Mouse (Mus musculus): ENCODE data around the gene Fmnl2.

Gene Fmnl2

GRCm38 (mm10) chr2:52955090-52955489 is 97.4 kb downstream of the Fmnl2 start:
- peak; percentile 64 to 89 for DNase-seq (ENCODE audit: low spot score in 2 of 2)

GRCm38 (mm10) chr2:52955831-52956230 is 98.2 kb downstream of the Fmnl2 start:
- no peak for DNase-seq (ENCODE audit: low spot score in 2 of 2)

GRCm38 (mm10) chr2:52957771-52958534 is 100.3 kb downstream of the Fmnl2 start:
- no peak for DNase-seq (ENCODE audit: low spot score in 2 of 2)

DNA sequence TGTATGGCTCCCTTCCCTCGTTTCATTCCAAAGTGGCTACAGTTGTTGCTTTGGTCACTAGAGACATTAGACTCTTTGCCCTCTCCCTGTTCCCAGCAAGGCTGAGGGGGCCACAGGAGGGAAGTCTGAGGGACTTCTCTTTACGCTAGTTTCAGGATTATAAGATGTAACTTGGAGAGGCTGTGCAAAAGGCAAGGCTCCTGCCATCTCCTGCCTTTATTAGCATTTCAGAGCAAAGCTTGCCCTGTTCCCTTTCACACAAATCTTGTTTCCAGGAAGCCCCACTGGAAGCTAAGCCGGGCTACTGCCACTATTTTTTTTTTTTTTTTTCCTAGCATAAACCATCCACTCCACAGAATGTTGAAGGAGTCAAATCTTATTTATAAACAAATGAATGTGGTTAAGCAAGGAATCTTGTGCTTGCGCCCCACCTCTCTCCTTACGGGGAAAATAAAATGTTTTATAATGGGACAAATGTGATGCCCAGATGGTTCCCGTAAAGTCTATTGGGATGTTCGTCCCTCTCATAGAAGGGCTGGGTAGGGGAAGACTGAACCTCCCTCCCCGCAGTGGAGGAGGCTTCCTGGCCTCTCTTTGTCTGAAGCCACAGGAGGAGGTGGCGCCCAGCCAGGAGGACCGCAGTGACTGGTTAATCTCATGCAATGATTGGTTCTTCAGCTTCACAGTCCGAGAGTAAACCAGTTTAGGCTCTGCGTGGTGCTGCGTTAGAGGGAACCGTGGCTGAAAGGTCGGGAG is 101.1 kb downstream of the Fmnl2 start:
- peak in 1 of 2 experiments; percentile 58 for DNase-seq (ENCODE audit: low spot score in 2 of 2)

- DNase-seq (ENCODE audit: low spot score in 2 of 2), result no peak
Observed at GRCm38 (mm10) chr2:52959291-52959621, 101.6 kb downstream of the Fmnl2 start.

GRCm38 (mm10) chr2:52959982-52960381 is 102.3 kb downstream of the Fmnl2 start:
- peak in 1 of 2 experiments; percentile 53 for DNase-seq (ENCODE audit: low spot score in 2 of 2)

GRCm38 (mm10) chr2:52960697-52961096 is 103.0 kb downstream of the Fmnl2 start:
- DNase-seq (ENCODE audit: low spot score in 2 of 2), result no peak

DNA sequence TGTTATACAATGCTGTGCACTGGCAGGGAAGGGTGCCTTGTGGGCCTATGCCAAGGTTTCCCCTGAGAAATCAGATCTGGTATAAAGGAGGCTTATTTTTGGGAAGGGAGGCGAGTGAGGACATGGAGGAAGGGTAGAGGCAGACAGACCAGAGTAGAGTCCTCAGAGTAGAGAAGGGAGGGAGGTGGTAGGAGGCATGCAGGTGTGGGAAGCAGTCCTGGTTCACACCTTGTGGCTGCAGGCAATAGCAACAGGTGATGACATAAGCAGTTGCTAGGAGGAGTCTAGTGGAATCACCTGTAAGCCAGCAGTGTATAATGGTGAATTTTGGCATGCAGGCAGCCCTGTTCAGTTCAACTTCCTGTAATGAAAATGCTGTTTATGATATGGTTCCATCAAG is 105.8 kb downstream of the Fmnl2 start:
- DNase-seq (ENCODE audit: low spot score in 2 of 2), result no peak

- no peak for DNase-seq (ENCODE audit: low spot score in 2 of 2)
Observed at GRCm38 (mm10) chr2:52964386-52964928, 106.8 kb downstream of the Fmnl2 start.

DNA sequence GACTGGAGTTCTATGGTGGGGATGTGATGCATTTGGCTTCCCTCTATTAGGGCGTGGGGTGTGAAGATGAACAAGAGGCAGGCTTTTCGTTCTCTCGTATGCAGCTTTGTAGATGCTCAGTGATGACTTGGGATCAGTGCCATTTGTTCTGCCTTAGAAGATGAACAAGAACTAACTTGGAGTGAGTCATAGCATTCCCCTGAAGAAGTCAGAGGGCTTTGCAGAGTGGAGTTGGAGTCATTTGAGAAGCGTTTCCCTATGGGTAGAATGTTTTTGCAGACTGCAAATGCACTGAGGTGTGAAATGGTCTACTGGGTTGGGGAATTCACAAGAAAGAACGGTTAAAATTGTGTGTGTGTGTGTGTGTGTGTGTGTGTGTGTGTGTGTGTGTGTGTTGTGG is 108.6 kb downstream of the Fmnl2 start:
- DNase-seq (ENCODE audit: low spot score in 2 of 2), result no peak

DNA sequence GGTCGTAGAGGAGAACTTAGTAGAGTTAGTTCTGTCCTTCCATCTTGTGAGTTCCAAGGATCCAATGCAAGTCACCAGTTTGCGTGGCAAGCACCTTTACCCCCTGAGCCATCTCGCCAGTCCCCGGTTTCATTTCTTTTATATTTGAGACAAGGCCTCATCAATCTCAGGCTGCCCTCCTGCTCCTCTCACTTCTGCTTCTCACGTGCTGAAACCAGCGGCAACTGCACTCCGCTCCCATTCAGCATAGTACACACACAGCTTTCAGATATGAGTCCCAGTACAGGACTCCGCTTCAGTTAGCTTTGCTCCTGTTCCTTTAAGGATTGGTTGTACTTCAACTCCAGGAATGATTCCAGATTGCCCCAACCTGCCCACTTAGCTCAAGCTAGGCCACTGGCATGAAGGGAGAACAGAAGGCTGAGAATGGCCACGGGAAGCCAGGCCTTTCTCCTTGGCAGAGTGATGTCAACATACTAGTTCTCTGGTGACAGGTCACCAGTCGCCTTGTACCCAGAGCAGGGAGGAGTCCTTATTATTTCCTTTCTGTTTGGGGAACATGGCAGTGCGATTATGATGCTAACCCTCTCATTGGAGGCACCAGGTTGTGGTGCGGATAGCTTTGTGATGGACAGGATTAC is 109.3 kb downstream of the Fmnl2 start:
- no peak for DNase-seq (ENCODE audit: low spot score in 2 of 2)

GRCm38 (mm10) chr2:52967461-52967823 is 109.8 kb downstream of the Fmnl2 start:
- no peak for DNase-seq (ENCODE audit: low spot score in 2 of 2)

DNA sequence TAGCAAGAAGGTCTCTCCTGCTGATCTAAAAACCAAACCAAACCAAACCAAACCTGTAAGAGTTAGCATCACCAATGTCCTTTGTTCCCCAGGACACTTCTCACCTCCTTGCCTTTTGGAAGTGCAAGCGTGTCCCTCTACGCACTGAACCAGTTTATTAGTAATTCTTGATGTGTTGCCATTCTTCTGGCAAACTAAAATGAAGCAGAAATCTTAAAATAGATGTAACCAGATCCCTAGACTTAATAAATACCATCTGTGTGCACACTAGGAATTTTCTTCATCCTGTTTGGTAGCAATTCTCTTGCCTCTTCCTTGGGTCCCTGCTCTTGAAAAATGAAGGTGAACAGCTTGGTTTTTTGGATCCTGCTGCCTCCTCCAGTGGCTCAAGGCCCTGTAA is 111.2 kb downstream of the Fmnl2 start:
- DNase-seq (ENCODE audit: low spot score in 2 of 2), result no peak

GRCm38 (mm10) chr2:52974056-52974455 is 116.4 kb downstream of the Fmnl2 start:
- no peak for DNase-seq (ENCODE audit: low spot score in 2 of 2)

- DNase-seq (ENCODE audit: low spot score in 2 of 2), result no peak
Observed at GRCm38 (mm10) chr2:52974776-52975175, 117.1 kb downstream of the Fmnl2 start.

DNA sequence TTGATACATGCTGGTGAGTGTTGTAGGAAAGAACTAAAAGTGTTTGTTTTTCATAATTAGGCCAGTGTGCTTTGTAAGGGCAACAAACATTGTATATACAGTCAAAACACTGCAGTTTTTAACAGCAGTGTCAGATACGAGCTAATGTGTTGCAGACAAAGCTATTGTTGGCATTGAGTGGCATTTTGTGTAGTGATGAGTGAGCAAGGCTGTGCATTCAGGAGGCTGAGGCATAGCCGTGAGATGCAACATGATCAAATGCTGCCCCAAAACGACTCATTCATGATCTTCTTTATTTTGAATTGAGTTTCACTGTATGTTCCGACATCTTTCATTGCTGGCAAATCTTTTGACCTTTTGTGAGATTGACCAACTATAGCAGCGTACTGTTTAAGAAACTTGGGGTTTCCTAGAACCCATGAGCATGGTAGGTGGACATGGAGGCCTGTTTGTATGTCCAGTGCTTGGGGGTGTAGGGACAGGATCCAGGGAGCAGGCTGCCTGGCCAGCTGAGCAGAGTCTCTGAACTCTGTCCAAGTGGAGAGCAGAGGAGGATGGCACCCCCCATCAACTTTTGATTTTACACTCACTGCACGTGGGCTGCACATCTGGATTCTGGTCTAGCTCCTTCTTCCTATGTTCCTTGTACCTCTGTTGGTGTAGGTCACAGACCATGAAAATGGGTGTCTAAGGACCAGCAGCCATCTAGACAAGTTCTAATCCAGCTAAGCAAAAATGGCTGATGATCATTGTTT is 120.4 kb downstream of the Fmnl2 start:
- no peak for DNase-seq (ENCODE audit: low spot score in 2 of 2)

GRCm38 (mm10) chr2:52978796-52979195 is 121.1 kb downstream of the Fmnl2 start:
- DNase-seq (ENCODE audit: low spot score in 2 of 2), result no peak

DNA sequence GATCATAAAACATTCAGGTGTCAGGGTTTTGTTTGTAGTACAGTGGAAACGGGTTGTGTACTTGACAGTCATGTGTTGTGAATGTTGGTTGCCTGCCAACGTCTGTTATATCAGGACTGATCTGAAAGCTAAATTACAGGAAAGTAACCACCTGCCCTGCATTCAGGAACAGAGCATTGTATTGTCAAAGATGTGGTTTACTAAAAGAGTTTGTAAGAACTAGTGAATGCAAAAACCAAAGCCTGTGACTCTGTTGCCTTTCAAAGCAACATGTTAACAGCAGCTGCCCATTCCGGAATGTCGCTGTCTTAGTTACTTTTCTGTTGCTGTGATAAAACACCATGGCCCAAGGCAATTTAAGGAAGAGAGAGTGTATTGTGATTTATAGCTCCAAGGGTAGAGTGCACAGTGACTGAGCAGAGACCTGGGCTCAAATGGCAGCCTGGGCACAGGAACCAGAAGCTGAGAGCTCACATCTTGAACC is 121.7 kb downstream of the Fmnl2 start:
- no peak for DNase-seq (ENCODE audit: low spot score in 2 of 2)

GRCm38 (mm10) chr2:52981126-52981525 is 123.5 kb downstream of the Fmnl2 start:
- DNase-seq (ENCODE audit: low spot score in 2 of 2), result no peak

- no peak for DNase-seq (ENCODE audit: low spot score in 2 of 2)
Observed at GRCm38 (mm10) chr2:52981595-52981994, 123.9 kb downstream of the Fmnl2 start.

- no peak for DNase-seq (ENCODE audit: low spot score in 2 of 2)
Observed at GRCm38 (mm10) chr2:52982502-52982901, 124.8 kb downstream of the Fmnl2 start.

GRCm38 (mm10) chr2:52984556-52984955 is 126.9 kb downstream of the Fmnl2 start:
- no peak for DNase-seq (ENCODE audit: low spot score in 2 of 2)
